Mouse (Mus musculus): ENCODE data around the gene Cpt1c.

Gene Cpt1c

GRCm38 (mm10) chr7:45000539-45001114 is 26.0 kb upstream of the Cpt1c start:
- DNase-seq (ENCODE audit: inconsistent age in 2 of 2, low spot score in 1 of 2) = no peak

- DNase-seq (ENCODE audit: inconsistent age in 2 of 2, low spot score in 1 of 2) = peak in 1 of 2 experiments; percentile 64
Observed at GRCm38 (mm10) chr7:44999753-45000152, 25.1 kb upstream of the Cpt1c start.

- peak; percentile 81 to 90 for DNase-seq (ENCODE audit: inconsistent age in 2 of 2, low spot score in 1 of 2)
Observed at GRCm38 (mm10) chr7:44998501-44998955, 23.9 kb upstream of the Cpt1c start, which contains the start of gene Bcl2l12. Gene Bcl2l12, minus strand, starts transcription at chr7:44998712.

GRCm38 (mm10) chr7:44997940-44998428 is 23.3 kb upstream of the Cpt1c start:
- DNase-seq (ENCODE audit: inconsistent age in 2 of 2, low spot score in 1 of 2) = no peak

DNA sequence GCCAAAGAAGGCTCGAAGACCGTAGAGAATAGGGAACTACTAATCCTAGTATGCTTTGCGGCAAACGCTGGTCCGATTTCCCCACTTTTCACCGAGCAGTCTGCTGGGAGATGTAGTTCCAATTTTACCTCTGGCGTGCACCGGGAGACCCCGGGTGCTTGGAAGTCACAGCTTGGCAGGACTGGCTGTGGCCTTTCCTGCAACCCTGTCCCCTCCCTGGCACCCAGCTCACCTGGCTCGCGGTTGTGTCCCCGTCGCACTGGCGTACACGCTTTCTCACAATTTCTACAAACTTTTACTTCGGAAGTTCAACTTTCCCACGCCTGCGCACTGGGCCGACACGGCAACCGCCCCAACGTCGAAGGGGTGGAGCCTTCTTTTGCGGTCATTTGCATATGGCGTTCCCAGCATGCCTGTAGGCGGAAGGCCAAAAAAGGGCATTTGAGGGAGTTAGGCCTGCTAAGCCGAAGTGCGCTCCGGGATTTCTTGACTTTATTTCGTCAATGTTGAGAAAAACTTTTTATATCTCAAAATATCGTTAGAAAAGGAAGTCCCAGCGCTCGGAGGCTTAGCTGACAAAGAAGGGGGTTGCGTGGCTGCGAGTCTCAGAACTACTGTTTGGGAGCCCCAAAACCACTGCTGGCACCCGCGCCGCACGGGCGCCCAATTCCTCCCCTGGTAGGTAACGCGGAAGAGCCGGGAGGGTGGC is 22.7 kb upstream of the Cpt1c start, which contains the start of gene Irf3:
TSS of gene Irf3 (plus strand) at position 418 of the 709 bp plus-strand sequence.
- peak; percentile 97 to 99 for DNase-seq (ENCODE audit: inconsistent age in 2 of 2, low spot score in 1 of 2)

DNA sequence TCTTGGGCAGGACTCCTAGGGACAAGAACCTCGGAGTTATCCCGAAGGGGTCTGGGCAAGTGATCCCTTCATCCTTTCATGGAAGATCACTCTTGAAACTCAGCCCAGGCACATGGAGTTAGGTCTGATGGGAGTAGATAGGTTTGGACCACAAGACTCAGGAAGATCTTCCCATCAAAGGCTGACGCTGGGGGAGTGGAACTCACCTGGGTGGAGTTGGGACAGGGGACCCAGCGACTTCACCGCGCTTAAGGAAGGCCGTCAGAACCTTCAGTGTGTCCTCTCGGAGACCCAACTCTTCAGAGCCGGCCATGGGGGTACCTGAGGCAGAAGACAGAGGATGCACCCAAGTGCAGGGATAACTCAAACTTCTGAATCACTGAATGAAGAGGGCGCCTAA is 22.0 kb upstream of the Cpt1c start:
- DNase-seq (ENCODE audit: inconsistent age in 2 of 2, low spot score in 1 of 2) = peak in 1 of 2 experiments; percentile 62

DNA sequence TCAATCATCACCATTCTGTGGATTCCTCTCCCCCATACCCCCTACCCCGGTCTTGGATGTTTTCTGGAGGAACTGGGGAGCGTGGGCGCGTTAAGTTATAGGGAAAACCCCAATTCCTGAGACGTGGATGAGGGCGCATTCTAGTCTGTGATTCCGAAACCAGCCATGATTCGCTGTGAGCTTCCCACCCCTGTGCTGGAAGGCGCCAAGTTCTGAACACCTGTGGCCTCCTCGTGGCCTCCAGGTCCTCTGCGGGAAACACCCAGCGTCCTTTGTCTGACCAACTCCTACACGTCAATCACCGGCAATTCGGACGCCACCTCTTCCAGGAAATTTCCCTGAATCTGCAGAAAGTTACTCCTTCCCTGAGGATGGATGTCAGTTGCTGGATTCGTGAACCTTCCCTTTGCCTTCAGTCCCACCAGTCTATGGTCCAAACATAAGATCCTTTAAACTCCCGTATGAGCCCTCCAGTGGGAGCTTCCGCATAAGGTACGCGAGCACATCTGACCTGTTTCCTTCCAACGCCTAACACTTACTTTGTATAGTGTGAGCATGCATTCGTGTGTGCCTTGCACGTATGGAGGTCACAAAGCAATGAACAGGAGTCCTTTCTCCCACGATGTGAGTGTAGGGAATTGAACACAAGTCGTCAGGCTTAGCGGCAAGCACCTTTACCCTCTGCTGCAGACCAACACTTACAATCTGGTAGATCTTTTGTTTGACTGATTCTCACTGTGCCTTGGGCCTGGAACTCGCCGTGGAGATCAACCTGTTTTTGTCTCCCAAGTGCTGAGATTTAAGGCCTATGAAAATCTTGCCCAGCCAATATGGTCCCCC is 12.4 kb upstream of the Cpt1c start:
- DNase-seq (ENCODE audit: inconsistent age in 2 of 2, low spot score in 1 of 2) = no peak

GRCm38 (mm10) chr7:44986192-44986878 is 11.7 kb upstream of the Cpt1c start, which contains the start of gene Prmt1:
Gene Prmt1, minus strand, starts transcription at chr7:44986568.
- peak; percentile 99 to 100 for DNase-seq (ENCODE audit: inconsistent age in 2 of 2, low spot score in 1 of 2)

- DNase-seq (ENCODE audit: inconsistent age in 2 of 2, low spot score in 1 of 2) = peak; percentile 85 to 90
Observed at GRCm38 (mm10) chr7:44985595-44986191, 11.0 kb upstream of the Cpt1c start.

DNA sequence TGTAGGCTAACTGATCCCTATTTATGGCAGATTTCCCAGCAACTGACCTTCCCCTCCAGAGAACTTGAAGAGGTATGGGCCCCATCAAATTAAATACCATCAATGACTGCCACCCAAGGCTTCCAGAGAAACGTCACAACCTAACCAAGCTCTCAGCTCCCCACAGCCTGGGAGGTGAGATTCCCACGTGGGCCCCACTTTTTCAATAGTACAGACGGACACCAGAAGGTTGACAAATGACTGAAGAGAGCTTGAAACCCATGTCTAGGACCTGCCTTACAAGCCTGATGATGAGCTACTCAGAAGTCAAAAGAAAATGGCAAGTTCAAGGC is 10.1 kb upstream of the Cpt1c start:
- peak in 1 of 2 experiments; percentile 67 for DNase-seq (ENCODE audit: inconsistent age in 2 of 2, low spot score in 1 of 2)

GRCm38 (mm10) chr7:44983944-44984832 is 9.5 kb upstream of the Cpt1c start:
- DNase-seq (ENCODE audit: inconsistent age in 2 of 2, low spot score in 1 of 2) = no peak

GRCm38 (mm10) chr7:44983085-44983484 is 8.4 kb upstream of the Cpt1c start:
- peak; percentile 87 to 97 for DNase-seq (ENCODE audit: inconsistent age in 2 of 2, low spot score in 1 of 2)

DNA sequence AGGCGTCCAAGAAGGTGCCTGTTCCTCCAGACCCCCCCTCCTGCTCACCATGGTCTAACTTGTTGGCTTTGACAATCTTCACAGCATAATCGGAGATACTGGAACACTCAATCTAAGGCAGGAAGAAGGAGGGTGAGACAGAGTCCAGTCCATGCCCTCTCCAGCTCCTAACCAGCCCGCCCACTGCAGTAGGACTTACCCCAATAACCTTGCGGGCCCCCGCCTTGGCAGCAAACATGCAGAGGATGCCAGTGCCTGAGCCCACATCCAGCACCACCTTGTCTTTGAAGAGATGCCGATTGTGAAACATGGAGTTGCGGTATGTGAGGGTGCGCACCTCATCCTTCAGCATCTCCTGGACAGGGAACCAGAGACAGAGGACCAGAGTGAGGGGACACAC is 6.9 kb upstream of the Cpt1c start:
- DNase-seq (ENCODE audit: inconsistent age in 2 of 2, low spot score in 1 of 2) = no peak

DNA sequence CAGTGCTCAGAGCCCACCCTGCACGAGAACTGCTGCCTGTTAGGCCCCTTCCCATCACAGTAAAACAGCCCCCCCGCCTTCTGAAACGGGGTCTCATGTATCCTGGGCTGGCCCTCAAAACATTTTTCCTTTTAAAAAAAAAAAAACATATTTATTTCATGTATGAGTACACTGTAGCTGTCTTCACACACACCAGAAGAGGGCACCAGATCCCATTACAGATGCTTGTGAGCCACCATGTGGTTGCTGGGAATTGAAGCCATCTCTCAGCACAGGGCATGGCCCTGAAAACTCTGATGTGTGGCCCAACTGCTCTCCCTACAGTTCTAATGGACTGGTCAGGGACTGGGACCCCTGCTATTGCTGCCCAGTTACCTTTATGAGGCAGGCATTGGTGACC is 3.6 kb upstream of the Cpt1c start:
- DNase-seq (ENCODE audit: inconsistent age in 2 of 2, low spot score in 1 of 2) = no peak

DNA sequence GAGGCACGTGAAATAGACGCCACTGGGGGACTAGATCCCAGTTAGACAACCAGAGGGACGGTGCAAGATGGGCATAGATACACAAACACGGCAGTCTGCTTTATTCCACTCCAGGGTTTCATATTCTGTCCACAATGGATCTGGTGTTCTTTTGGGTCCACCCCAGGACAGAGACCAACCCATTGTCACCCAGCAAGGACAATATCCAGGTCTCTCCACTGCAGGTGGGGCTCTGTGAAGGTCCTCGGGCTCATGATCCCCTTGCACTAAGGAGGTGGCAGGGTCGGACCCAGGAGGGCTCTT is 417 bp upstream of the Cpt1c start:
- DNase-seq (ENCODE audit: inconsistent age in 2 of 2, low spot score in 1 of 2) = peak in 1 of 2 experiments; percentile 56

DNA sequence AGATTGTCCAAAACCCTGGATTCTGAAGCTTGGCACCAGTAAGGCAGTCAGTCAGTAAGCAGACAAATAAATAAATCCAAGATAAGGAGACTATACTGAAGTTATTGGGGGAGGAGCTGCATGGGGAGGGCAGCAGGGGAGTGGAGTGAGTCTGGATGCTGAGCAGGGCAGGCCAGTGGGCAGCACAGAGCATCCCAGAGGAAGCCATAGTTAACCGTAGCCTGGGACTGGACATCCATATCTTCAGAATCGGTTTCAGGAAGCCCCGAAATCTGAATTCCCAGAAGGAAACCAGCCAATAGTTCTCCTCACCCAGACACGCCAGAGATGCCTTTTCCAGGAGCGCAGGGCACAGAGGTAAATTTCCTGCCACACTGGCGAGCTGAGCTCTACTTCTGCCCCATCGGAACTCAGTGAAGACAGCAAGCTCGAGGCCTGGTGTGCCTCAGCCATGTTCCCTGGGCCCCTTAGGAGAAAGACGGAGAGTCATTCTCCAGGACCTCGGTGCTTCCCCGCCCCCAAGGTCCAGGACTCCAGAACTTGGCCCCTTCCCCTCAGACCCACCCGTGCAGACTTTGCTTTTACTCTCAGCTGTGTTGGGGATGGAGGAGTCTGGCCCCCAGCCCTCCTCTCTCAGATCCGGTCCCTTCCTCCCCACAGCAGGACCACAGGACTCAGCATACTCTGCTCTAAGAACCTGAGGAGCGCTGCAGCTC is 1.1 kb downstream of the Cpt1c start:
- peak in 1 of 2 experiments; percentile 54 for DNase-seq (ENCODE audit: inconsistent age in 2 of 2, low spot score in 1 of 2)

DNA sequence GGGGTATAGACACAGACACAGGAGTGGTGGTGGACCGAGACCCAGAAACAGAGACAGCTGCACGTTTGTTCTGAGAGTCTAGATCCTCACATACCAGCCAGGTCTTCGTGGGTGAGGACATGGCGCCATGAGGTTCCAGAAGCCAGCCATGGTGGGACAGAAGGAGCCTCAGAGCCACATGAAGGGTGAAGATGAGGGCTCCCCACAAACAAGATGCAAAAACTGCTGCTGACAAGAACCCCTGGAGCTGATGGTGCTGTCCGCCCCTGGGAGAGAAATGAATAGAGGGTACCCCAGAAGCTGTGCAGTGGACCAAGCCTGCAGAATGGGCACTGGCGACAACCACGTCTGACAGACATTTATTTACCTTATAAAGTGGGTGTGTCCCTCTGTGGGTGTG is 3.5 kb downstream of the Cpt1c start:
- no peak for DNase-seq (ENCODE audit: inconsistent age in 2 of 2, low spot score in 1 of 2)

DNA sequence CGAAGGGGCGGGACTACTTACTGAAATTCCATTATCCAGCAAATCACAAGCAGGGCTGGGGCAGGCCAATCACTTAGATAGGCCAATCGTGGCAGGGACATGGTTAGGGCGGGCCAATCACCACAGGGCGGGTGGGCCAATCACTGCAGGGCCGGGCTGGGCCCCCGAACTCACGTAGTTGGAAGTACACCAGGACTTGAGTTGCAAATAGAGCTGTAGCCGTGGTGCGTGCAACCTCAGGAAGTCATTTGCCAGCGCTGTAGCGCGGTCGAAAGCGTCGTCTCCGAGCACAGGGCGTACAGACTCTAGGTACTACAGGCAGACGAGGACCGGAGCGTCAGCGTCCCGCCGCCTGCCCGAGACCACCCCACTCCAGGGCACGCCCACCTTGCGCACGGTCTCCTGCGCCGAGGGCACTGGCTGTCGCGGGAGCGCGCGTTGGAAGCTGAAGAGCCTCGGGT is 4.4 kb downstream of the Cpt1c start:
- DNase-seq (ENCODE audit: inconsistent age in 2 of 2, low spot score in 1 of 2) = peak; percentile 90 to 96

- DNase-seq (ENCODE audit: inconsistent age in 2 of 2, low spot score in 1 of 2) = no peak
Observed at GRCm38 (mm10) chr7:44966638-44967037, 8.0 kb downstream of the Cpt1c start.

Measured in adrenal gland, adult (tissue).